ENCODE assay signal across 8 mouse cellular contexts in the genomic region with DNA sequence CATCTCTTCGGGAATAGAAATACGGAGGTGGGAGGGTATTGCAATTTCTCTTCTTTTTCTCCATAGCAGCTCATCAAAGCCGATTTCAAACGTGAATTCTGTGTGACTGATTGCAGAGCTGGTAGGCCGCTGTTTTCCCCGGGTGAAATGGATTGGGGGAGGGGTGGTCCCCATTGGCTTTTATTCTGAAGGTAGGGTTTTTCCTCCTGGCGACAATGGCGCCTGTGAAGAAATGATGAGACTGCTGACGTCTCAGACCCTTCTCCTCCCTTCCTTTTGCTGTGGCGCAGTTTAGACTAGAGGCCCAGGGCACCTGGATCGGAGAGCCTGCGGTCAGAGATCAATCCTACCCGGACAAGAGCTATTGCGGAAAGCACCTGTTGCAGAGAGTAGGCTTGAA. TPM values are rescaled to one million over a fixed set of nuclear protein-coding genes. Genes with fewer than 3 reads are reported as not detected.
DNase-seq lines count a peak whose midpoint lies in the region; ATAC-seq and TF ChIP-seq lines count a peak whose summit lies in the region.
"Had no signal": no experiment of that assay in that cellular context is flagged by ENCODE, and none has a peak within 500 bp of the region (broad histone marks: within the 10 kb centered on the region; RNA-seq: fewer than 3 reads in every experiment).

No protein-coding gene starts in this region.

- 0 out of 2 replicates have a peak overlapping the region, but pooled peaks have one; percentile 45 for H3K4me2 ChIP-seq in liver, embryonic 12.5 days
- no peak overlapping the region for H3K4me2 ChIP-seq in liver, postnatal 0 days (ENCODE audit: low read depth, low read length)
- H3K4me2 ChIP-seq in hindbrain, embryonic 16.5 days (ENCODE audit: low read length): peak overlapping the region; percentile 63
- H3K4me2 ChIP-seq in neural tube, embryonic 15.5 days: peak overlapping the region; percentile 58

- no peak for ATAC-seq in liver, embryonic 12.5 days
- ATAC-seq in liver, postnatal 0 days: no peak
- ATAC-seq in hindbrain, embryonic 16.5 days: no peak
- ATAC-seq in neural tube, embryonic 15.5 days (ENCODE audit: low FRiP score): peak; percentile 25; the same call in 1 of the 2 replicates
- no peak for ATAC-seq in frontal cortex, adult (ENCODE audit: low TSS enrichment)
- no peak for ATAC-seq in erythroid progenitor cell, adult 5-6 weeks (replicated peaks; ENCODE audit: low FRiP score, poor library complexity, severe bottlenecking)

- H3K27ac ChIP-seq in liver, embryonic 12.5 days: no peak overlapping the region
- H3K27ac ChIP-seq in liver, postnatal 0 days (ENCODE audit: low read depth): no peak overlapping the region
- peak overlapping the region; percentile 85 for H3K27ac ChIP-seq in hindbrain, embryonic 16.5 days (ENCODE audit: low read depth, low read length)
- peak overlapping the region; percentile 91 for H3K27ac ChIP-seq in neural tube, embryonic 15.5 days (replicated peaks)
- H3K27ac ChIP-seq: liver, embryonic 15.5 days had no signal

- no peak for TF ChIP-seq CTCF in liver, postnatal 0 days (IDR thresholded peaks at IDR 0.05; ENCODE audit: low read depth)

- no peak for DNase-seq in liver, postnatal 0 days
- peak; percentile 49 to 66 for DNase-seq in cerebellum, postnatal 14 days

- no peak for TF ChIP-seq EP300 in liver, postnatal 0 days (IDR thresholded peaks at IDR 0.05; ENCODE audit: low read depth)

- H3K36me3 ChIP-seq in liver, embryonic 12.5 days: no peaks in the 10 kb centered on the region
- no peaks in the 10 kb centered on the region for H3K36me3 ChIP-seq in liver, postnatal 0 days (replicated peaks; ENCODE audit: insufficient read depth, low read length)
- H3K36me3 ChIP-seq in hindbrain, embryonic 16.5 days (ENCODE audit: control insufficient read depth, insufficient read depth, low read length): no peaks in the 10 kb centered on the region
- H3K36me3 ChIP-seq in neural tube, embryonic 15.5 days: no peaks in the 10 kb centered on the region
- H3K36me3 ChIP-seq: liver, embryonic 15.5 days had no signal

- H3K9ac ChIP-seq in liver, embryonic 12.5 days: no peak overlapping the region
- H3K9ac ChIP-seq in liver, postnatal 0 days (replicated peaks): no peak overlapping the region
- H3K9ac ChIP-seq in hindbrain, embryonic 16.5 days (ENCODE audit: low read depth, low read length): peak overlapping the region; percentile 71
- H3K9ac ChIP-seq in neural tube, embryonic 15.5 days (replicated peaks): peak overlapping the region; percentile 61
- H3K9ac ChIP-seq: liver, embryonic 15.5 days had no signal

- H3K27me3 ChIP-seq in liver, embryonic 12.5 days (replicated peaks): peaks cover 44% of the 10 kb centered on the region
- peaks cover 20% of the 10 kb centered on the region for H3K27me3 ChIP-seq in liver, postnatal 0 days (ENCODE audit: insufficient read depth, low read length)
- no peaks in the 10 kb centered on the region for H3K27me3 ChIP-seq in hindbrain, embryonic 16.5 days (replicated peaks; ENCODE audit: control insufficient read depth, insufficient read depth, low read length)
- no peaks in the 10 kb centered on the region for H3K27me3 ChIP-seq in neural tube, embryonic 15.5 days (replicated peaks)

- no peak overlapping the region for H3K4me3 ChIP-seq in liver, embryonic 12.5 days
- H3K4me3 ChIP-seq in liver, postnatal 0 days (ENCODE audit: low read depth, low read length): no peak overlapping the region
- peak overlapping the region; percentile 53 for H3K4me3 ChIP-seq in hindbrain, embryonic 16.5 days (ENCODE audit: low read length)
- peak overlapping the region; percentile 49 for H3K4me3 ChIP-seq in neural tube, embryonic 15.5 days (replicated peaks)
- H3K4me3 ChIP-seq: liver, embryonic 15.5 days had no signal

- H3K4me1 ChIP-seq in liver, embryonic 12.5 days: no peaks in the 10 kb centered on the region
- no peaks in the 10 kb centered on the region for H3K4me1 ChIP-seq in liver, postnatal 0 days (ENCODE audit: insufficient read depth)
- H3K4me1 ChIP-seq in hindbrain, embryonic 16.5 days (ENCODE audit: control insufficient read depth, insufficient read depth, low read depth, low read length): peaks cover 10% of the 10 kb centered on the region
- peaks cover 25% of the 10 kb centered on the region for H3K4me1 ChIP-seq in neural tube, embryonic 15.5 days
- H3K4me1 ChIP-seq: liver, embryonic 15.5 days had no signal

- WGBS in liver, embryonic 12.5 days (ENCODE audit: insufficient replicate concordance): 35% methylated on average over 14 of the region's 14 CpGs
- 53% methylated on average over 14 of the region's 14 CpGs for WGBS in liver, postnatal 0 days (ENCODE audit: insufficient replicate concordance)
- 27% methylated on average over 13 of the region's 14 CpGs for WGBS in hindbrain, embryonic 16.5 days
- WGBS in neural tube, embryonic 15.5 days: 22% methylated on average over 14 of the region's 14 CpGs

- H3K9me3 ChIP-seq in liver, embryonic 12.5 days (replicated peaks): no peaks in the 10 kb centered on the region
- H3K9me3 ChIP-seq in liver, postnatal 0 days (ENCODE audit: low read length): no peaks in the 10 kb centered on the region
- H3K9me3 ChIP-seq in hindbrain, embryonic 16.5 days (ENCODE audit: control insufficient read depth, low read length): no peaks in the 10 kb centered on the region; the same call in 1 of the 2 replicates
- no peaks in the 10 kb centered on the region for H3K9me3 ChIP-seq in neural tube, embryonic 15.5 days (replicated peaks)
- H3K9me3 ChIP-seq: liver, embryonic 15.5 days had no signal

RNA-seq across cellular contexts. Expression of a gene that starts 0.7 kb away (rescaled TPM):
- polyA plus RNA-seq in liver, embryonic 12.5 days (2016; fragmentation: Nextera tagmentation; extraction: Ambion mirVana): 0.67 and 0.91 TPM in 2 replicates
- 0.21 and 0.25 TPM in 2 replicates for polyA plus RNA-seq in liver, postnatal 0 days (2015; fragmentation: Nextera tagmentation; extraction: Ambion mirVana)
- polyA plus RNA-seq in hindbrain, embryonic 16.5 days (2015; fragmentation: Nextera tagmentation; extraction: Ambion mirVana): 480 and 547 TPM in 2 replicates
- 400 and 471 TPM in 2 replicates for polyA plus RNA-seq in neural tube, embryonic 15.5 days (2015; fragmentation: Nextera tagmentation; extraction: Ambion mirVana)
- 0.72 TPM in 1 of 2 replicates, not detected in the other for total RNA-seq in erythroid progenitor cell, adult 5-6 weeks (2015; ENCODE audit: low replicate concordance)
- total RNA-seq in erythroid progenitor cell, adult 5-6 weeks (2017; ENCODE audit: low replicate concordance): 0.64 TPM in 1 of 2 replicates, not detected in the other

RNA-seq across cellular contexts. Expression of a gene that starts 17.0 kb away (rescaled TPM):
- 5.0 and 5.2 TPM in 2 replicates for polyA plus RNA-seq in liver, embryonic 12.5 days (2016; fragmentation: Nextera tagmentation; extraction: Ambion mirVana)
- 8.7 and 9.1 TPM in 2 replicates for polyA plus RNA-seq in liver, postnatal 0 days (2015; fragmentation: Nextera tagmentation; extraction: Ambion mirVana)
- polyA plus RNA-seq in hindbrain, embryonic 16.5 days (2015; fragmentation: Nextera tagmentation; extraction: Ambion mirVana): 29.2 and 29.5 TPM in 2 replicates
- polyA plus RNA-seq in neural tube, embryonic 15.5 days (2015; fragmentation: Nextera tagmentation; extraction: Ambion mirVana): 28.5 and 33.0 TPM in 2 replicates
- total RNA-seq in erythroid progenitor cell, adult 5-6 weeks (2015; ENCODE audit: low replicate concordance): not detected in 2 replicates
- not detected in 2 replicates for total RNA-seq in erythroid progenitor cell, adult 5-6 weeks (2017; ENCODE audit: low replicate concordance)

RNA-seq across cellular contexts. Expression of a gene that starts 17.0 kb away (rescaled TPM):
- 0.29 and 0.74 TPM in 2 replicates for polyA plus RNA-seq in liver, embryonic 12.5 days (2016; fragmentation: Nextera tagmentation; extraction: Ambion mirVana)
- 0.45 and 1.3 TPM in 2 replicates for polyA plus RNA-seq in liver, postnatal 0 days (2015; fragmentation: Nextera tagmentation; extraction: Ambion mirVana)
- polyA plus RNA-seq in hindbrain, embryonic 16.5 days (2015; fragmentation: Nextera tagmentation; extraction: Ambion mirVana): 7.4 and 7.7 TPM in 2 replicates
- polyA plus RNA-seq in neural tube, embryonic 15.5 days (2015; fragmentation: Nextera tagmentation; extraction: Ambion mirVana): 9.9 TPM in 2 replicates
- total RNA-seq in erythroid progenitor cell, adult 5-6 weeks (2015; ENCODE audit: low replicate concordance): not detected in 2 replicates
- not detected in 2 replicates for total RNA-seq in erythroid progenitor cell, adult 5-6 weeks (2017; ENCODE audit: low replicate concordance)

RNA-seq across cellular contexts. Expression of a gene that starts 18.3 kb away (rescaled TPM):
- 7.2 TPM in 2 replicates for polyA plus RNA-seq in liver, embryonic 12.5 days (2016; fragmentation: Nextera tagmentation; extraction: Ambion mirVana)
- 12.9 and 16.1 TPM in 2 replicates for polyA plus RNA-seq in liver, postnatal 0 days (2015; fragmentation: Nextera tagmentation; extraction: Ambion mirVana)
- 67.2 and 73.8 TPM in 2 replicates for polyA plus RNA-seq in hindbrain, embryonic 16.5 days (2015; fragmentation: Nextera tagmentation; extraction: Ambion mirVana)
- polyA plus RNA-seq in neural tube, embryonic 15.5 days (2015; fragmentation: Nextera tagmentation; extraction: Ambion mirVana): 70.3 and 101 TPM in 2 replicates
- not detected in 2 replicates for total RNA-seq in erythroid progenitor cell, adult 5-6 weeks (2015; ENCODE audit: low replicate concordance)
- not detected in 2 replicates for total RNA-seq in erythroid progenitor cell, adult 5-6 weeks (2017; ENCODE audit: low replicate concordance)

RNA-seq across cellular contexts. Expression of a gene that starts 44.5 kb away (rescaled TPM):
- polyA plus RNA-seq in liver, embryonic 12.5 days (2016; fragmentation: Nextera tagmentation; extraction: Ambion mirVana): 2.8 and 2.9 TPM in 2 replicates
- 2.0 and 2.5 TPM in 2 replicates for polyA plus RNA-seq in liver, postnatal 0 days (2015; fragmentation: Nextera tagmentation; extraction: Ambion mirVana)
- 13.2 and 14.7 TPM in 2 replicates for polyA plus RNA-seq in hindbrain, embryonic 16.5 days (2015; fragmentation: Nextera tagmentation; extraction: Ambion mirVana)
- 10.8 and 11.1 TPM in 2 replicates for polyA plus RNA-seq in neural tube, embryonic 15.5 days (2015; fragmentation: Nextera tagmentation; extraction: Ambion mirVana)
- total RNA-seq in erythroid progenitor cell, adult 5-6 weeks (2015; ENCODE audit: low replicate concordance): 1.4 and 1.7 TPM in 2 replicates
- total RNA-seq in erythroid progenitor cell, adult 5-6 weeks (2017; ENCODE audit: low replicate concordance): 0.91 and 4.5 TPM in 2 replicates

Comparison
In these comparisons a context has a peak if more than half of its experiments do, and no peak if none do; other contexts are left out.
1. H3K27ac ChIP-seq: peak in hindbrain, embryonic 16.5 days (single experiment) and neural tube, embryonic 15.5 days (single experiment); none in liver, embryonic 12.5 days (single experiment) and liver, postnatal 0 days (single experiment).
2. H3K4me3 ChIP-seq: peak in hindbrain, embryonic 16.5 days (single experiment) and neural tube, embryonic 15.5 days (single experiment); none in liver, embryonic 12.5 days (single experiment) and liver, postnatal 0 days (single experiment).
3. H3K9ac ChIP-seq: peak in hindbrain, embryonic 16.5 days (single experiment) and neural tube, embryonic 15.5 days (single experiment); none in liver, embryonic 12.5 days (single experiment) and liver, postnatal 0 days (single experiment).
4. RNA of a gene that starts 0.7 kb away (polyA plus RNA-seq): 480 to 547 TPM in hindbrain, embryonic 16.5 days and 400 to 471 TPM in neural tube, embryonic 15.5 days; 0.67 to 0.91 TPM in liver, embryonic 12.5 days and 0.21 to 0.25 TPM in liver, postnatal 0 days; every median in the first group is over 100 times any median in the second.